Mouse (Mus musculus): ENCODE data around the gene Prdm16. TPM values are rescaled to one million over a fixed set of nuclear protein-coding genes. Genes with fewer than 3 reads are reported as not detected.

Prdm16 gene
- total RNA-seq, 2 experiments from 2014 or later: 3.0 TPM; not detected in 1

GRCm38 (mm10) chr4:154313622-154313967 is 323.1 kb downstream of the Prdm16 start:
- ATAC-seq (replicated peaks; ENCODE audit: low FRiP score, poor library complexity, severe bottlenecking): no peak

DNA sequence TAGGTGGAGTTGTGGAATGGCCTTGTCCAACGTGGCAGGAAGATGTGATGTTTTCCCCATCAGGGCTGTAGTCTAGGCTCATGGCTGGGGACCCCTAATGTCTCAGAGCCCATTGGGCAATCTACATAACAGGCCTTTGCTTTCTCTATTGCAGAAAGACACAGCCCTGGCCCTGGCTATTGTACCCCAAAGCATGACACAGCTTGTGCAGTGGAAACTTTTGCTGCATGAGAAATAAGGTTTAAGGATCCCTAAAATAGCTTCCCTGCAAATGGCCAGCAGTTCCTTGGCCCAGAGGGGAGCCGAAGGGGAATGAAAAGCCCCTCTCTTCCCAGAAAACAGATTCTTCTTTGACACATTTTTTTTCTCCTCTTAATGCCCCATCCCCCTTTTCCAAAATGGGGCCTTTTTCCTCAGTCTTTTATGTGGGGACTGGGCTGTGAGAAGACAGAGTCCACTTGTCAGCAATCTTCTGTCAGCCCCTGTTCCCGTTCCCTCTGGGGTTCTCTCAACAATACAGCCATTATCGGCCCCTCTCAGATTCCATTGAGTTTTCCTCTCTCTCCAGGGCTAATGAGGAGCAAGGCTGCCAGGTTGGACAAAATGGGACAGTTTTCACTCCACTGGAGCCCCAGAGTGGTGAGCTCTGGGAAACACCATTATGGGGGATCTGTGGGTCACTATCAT is 323.6 kb downstream of the Prdm16 start:
- ATAC-seq (replicated peaks; ENCODE audit: low FRiP score, poor library complexity, severe bottlenecking): no peak

DNA sequence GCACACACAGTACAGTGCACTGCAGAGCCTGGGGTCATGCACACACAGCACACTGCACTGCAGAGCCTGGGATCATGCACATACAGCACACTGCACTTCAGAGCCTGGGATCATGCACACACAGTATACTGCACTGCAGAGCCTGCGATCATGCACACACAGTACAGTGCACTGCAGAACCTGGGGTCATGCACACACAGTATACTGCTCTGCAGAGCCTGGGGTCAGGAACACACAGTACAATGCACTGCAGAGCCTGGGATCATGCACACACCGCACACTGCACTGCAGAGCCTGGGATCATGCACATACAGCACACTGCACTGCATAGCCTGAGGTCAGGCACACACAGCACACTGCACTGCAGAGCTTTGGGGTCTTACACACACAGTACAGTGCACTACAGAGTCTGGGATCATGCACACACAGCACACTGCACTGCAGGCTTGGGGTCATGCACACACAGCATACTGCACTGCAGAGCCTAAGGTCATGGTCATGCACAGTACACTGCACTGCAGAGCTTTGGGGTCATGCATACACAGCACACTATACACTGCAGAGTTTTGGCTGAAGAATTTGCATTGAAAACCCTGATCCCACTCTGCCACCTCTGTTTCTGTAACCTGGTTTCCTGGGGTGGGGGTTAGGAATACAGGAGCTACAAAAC is 324.4 kb downstream of the Prdm16 start:
- no peak for ATAC-seq (replicated peaks; ENCODE audit: low FRiP score, poor library complexity, severe bottlenecking)

DNA sequence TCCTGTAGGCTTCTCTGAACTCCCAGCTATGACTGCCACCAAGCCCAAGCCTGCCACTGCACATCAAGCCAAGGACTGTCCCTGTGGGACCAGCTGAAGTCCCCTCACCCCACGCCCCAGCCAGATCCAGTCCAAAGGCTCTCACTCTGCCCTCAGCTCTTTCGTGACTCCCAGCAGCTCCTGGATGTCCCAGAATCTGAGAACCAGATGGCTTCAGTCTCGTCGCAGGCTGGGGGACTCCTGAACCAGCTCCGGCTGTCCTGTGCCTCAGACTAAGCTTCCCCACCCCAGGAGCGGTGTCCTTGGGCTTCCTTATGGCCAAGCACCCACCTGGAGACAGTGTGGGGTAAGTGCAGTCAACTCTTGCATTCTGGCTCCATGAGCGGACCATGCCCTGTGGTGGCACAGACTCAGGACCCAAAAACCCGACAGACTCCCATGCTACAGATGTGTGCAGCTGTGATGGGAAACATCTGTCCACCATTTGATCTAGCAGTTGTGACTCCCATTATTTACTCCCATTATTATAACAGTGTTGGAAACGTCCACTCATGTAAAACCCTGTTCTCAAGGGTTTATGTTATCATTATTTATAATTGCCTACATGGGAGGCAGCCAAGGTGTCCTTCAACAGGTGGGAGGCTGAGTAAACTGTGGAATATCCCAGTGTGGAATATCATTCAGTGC is 326.0 kb downstream of the Prdm16 start:
- no peak for ATAC-seq (replicated peaks; ENCODE audit: low FRiP score, poor library complexity, severe bottlenecking)

DNA sequence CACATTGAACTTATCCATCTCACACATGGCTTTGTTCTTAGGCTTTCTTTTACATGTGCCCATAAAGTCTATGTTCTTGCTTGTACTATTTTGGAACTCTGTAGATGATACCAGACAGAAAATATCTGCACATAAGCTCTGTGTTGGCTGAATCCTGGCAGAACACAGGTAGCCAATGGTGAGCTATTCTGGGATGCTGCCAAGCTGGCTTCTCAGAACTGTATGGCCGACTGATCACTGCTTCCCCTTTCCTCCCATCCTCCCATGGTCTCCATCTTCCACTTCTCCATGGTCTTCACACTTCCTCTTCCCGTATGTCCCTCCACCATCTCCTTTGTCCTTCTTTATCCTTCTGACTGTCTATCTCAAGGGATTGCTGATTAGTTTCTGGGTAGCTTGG is 327.5 kb downstream of the Prdm16 start:
- no peak for ATAC-seq (replicated peaks; ENCODE audit: low FRiP score, poor library complexity, severe bottlenecking)

GRCm38 (mm10) chr4:154301466-154301881 is 335.2 kb downstream of the Prdm16 start, which contains the start of gene Arhgef16:
Arhgef16 (minus strand) TSS chr4:154301676.
- peak; percentile 66; the same call in 1 of the 2 replicates for ATAC-seq (replicated peaks; ENCODE audit: low FRiP score, poor library complexity, severe bottlenecking)

DNA sequence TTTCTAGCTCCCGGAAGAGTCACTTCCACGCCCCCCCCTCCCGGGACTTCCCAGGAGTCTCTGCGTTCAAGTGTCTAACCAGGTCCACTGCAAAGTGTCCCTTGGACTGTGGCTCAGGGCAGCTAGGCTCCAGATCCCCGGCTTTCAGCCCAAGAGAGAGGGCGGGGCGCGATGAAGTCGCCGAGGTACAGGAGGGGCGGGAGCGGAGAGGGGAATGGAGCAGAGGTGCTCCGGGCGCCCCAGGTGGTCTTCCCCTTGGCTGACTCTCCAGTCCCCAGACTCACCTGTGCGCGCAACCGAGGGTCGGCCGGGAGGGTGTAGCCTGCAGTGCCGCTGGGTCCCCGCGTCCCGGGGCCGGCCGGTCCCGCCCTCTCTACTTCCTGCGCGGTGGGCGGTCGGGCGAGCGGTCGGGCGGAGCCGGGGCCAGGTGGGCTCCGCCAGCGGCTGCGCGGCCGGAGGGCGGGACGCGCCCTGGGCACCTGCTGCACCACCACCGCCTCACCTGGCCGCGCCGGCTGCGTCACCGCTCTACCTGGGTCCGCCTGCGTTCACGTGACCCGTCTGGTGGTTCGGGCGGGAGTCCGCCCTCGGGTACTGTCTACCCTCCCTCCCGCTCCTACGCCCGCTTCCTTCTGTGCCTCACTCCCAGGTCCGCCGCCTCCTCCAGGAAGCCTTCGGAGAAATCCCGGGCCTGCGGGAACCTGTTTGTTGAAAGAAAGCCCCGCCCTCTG is 337.0 kb downstream of the Prdm16 start:
- no peak for ATAC-seq (replicated peaks; ENCODE audit: low FRiP score, poor library complexity, severe bottlenecking)

DNA sequence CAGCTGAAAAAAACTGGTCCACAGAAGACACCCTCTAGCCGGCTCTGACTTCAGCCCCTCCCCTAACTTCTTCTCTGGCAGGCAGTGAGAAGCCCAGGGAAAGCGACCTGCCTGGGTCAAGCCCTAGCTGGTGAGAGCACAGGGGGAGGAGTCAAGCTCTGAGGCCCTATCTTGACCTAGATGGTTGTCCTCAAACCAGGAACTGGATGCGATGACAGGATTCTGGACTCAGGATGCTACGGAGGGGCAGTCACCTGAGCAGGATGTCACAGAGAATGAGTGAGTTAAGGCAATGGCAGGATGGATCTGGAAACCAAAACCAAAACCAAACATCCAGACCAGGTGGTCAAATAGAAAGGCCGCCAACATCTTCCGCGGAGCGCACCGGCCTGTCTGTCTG is 338.9 kb downstream of the Prdm16 start:
- 0 out of 2 replicates have a peak, but pooled peaks have one; percentile 14 for ATAC-seq (replicated peaks; ENCODE audit: low FRiP score, poor library complexity, severe bottlenecking)

DNA sequence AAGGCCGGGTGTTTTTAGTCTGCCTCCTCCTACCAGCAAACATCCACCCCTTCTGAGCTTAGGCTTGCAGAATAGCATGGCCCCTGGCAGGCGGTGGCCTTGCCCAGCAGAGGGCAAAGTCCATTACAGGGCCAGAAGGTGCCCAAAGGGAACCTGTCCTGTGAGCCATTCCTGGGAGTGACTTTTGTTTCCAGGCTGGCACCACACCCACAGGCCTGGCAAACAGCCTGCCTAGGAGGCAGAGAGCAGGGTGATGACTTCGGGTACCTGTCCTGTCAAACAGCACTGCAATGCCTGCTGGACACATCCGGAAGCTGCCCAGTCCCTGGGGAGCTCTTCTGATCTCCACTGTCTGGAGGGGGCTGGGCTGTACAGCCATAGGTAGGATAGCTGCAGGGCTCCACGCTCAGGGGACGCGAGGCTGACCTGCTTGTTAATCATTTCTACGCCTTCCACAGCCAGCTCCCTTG is 342.4 kb downstream of the Prdm16 start:
- ATAC-seq (replicated peaks; ENCODE audit: low FRiP score, poor library complexity, severe bottlenecking): no peak

DNA sequence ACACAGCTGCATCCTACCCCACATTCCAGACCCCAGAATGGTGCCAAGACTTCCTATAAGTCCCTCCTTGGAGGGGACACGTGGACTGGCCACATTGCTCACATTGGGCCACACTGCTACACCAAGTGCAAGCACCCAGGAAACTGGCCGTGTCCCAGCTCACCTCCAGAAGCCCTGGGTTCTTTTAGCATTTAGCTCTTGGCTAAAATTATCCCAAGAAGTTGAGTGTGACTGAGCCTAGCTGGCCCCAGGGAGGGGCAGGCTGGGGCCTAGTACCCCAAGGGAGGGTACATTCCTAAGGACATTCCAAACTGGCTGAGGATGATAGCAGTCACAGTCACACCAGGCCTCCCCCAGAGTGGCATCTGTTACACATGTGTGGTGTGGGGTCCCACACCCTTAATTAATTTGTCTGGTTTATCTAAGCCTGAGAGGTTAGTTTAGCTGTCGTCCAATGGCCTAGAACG is 342.9 kb downstream of the Prdm16 start:
- no peak for ATAC-seq (replicated peaks; ENCODE audit: low FRiP score, poor library complexity, severe bottlenecking)

DNA sequence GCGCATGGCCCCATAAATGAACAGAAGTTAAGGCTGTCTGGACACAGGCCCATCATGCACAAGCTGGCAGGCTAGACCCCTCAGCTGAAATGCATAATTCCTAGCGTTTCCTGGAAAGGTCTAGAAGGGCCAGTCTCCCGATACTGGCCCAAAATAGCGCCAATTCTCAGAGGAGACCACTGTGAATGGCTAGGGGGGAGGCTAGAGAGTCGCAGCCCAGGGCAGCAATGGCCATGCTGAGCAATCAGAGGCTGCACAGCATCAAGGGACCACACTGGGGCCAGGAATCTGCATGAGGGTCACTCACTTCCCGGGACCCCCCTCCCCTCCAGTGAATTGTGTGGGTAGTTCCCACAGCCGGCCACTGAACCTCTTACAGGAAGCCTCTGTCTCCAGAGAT is 353.0 kb downstream of the Prdm16 start:
- no peak for ATAC-seq (replicated peaks; ENCODE audit: low FRiP score, poor library complexity, severe bottlenecking)

- no peak for ATAC-seq (replicated peaks; ENCODE audit: low FRiP score, poor library complexity, severe bottlenecking)
Observed at GRCm38 (mm10) chr4:154279481-154279880, 357.2 kb downstream of the Prdm16 start.

DNA sequence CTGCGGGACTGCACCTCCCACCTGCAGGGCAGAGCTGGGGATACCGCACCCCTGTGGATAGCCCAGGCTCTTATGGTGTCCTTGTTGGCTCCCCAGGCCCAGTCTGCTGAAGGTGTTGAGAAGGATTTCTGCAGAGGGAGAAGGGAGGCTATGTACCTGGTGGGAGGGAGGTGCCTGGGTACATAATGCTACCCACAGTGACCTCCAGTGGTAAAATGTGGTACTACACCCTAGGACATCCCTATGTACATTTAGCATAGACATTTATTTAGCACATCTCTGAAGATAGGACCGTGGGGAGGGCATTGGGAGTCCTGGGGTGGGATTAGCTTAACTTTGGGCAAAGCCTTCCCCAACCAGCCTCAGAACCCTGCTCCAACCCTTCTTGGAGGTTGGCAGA is 363.7 kb downstream of the Prdm16 start:
- peak; percentile 61; the same call in 1 of the 2 replicates for ATAC-seq (replicated peaks; ENCODE audit: low FRiP score, poor library complexity, severe bottlenecking)

- no peak for ATAC-seq (replicated peaks; ENCODE audit: low FRiP score, poor library complexity, severe bottlenecking)
Observed at GRCm38 (mm10) chr4:154269520-154269919, 367.2 kb downstream of the Prdm16 start.

DNA sequence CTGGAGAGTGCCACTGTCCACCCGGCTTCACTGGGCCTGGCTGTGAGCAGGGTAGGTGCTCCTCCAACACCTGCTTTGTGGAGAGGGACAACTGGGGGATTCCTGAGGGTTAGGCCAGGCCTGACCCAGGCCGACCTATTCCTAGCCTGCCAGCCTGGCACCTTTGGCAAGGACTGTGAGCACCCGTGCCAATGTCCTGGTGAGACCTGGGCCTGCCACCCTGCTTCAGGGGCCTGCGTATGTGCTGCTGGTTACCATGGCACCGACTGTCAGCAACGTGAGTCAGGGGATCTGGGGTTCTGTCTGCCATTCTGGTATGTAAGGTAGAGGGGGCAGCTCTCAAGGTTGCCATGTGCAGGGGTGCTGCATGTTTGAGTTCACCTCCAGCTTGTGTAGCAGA is 369.2 kb downstream of the Prdm16 start:
- ATAC-seq (replicated peaks; ENCODE audit: low FRiP score, poor library complexity, severe bottlenecking): no peak

Other genes starting within 250 kb of the Prdm16 start
- not detected in 2 replicates for gene Actrt2, start 31.0 kb upstream of the Prdm16 start, total RNA-seq (2015; ENCODE audit: low replicate concordance)
- gene Actrt2, start 31.0 kb upstream of the Prdm16 start, total RNA-seq (2017; ENCODE audit: low replicate concordance): not detected in 2 replicates
- gene Ttc34, start 200.6 kb upstream of the Prdm16 start, total RNA-seq (2015; ENCODE audit: low replicate concordance): not detected in 2 replicates
- not detected in 2 replicates for gene Ttc34, start 200.6 kb upstream of the Prdm16 start, total RNA-seq (2017; ENCODE audit: low replicate concordance)
- gene Mmel1, start 232.7 kb upstream of the Prdm16 start, total RNA-seq (2015; ENCODE audit: low replicate concordance): 1.0 and 4.0 TPM in 2 replicates
- 7.1 and 9.9 TPM in 2 replicates for gene Mmel1, start 232.7 kb upstream of the Prdm16 start, total RNA-seq (2017; ENCODE audit: low replicate concordance)